Mouse (Mus musculus): ENCODE measurements around the gene Anxa1. TPM values are rescaled to one million over a fixed set of nuclear protein-coding genes. Genes with fewer than 3 reads are reported as not detected.
A peak's percentile ranks its signal among the peaks of the same experiment; 100 is the strongest.

Anxa1 gene
- polyA plus RNA-seq (2012; ENCODE audit: insufficient read depth, insufficient read length, missing spikeins): 54.0 and 119 TPM in 2 replicates

DNA sequence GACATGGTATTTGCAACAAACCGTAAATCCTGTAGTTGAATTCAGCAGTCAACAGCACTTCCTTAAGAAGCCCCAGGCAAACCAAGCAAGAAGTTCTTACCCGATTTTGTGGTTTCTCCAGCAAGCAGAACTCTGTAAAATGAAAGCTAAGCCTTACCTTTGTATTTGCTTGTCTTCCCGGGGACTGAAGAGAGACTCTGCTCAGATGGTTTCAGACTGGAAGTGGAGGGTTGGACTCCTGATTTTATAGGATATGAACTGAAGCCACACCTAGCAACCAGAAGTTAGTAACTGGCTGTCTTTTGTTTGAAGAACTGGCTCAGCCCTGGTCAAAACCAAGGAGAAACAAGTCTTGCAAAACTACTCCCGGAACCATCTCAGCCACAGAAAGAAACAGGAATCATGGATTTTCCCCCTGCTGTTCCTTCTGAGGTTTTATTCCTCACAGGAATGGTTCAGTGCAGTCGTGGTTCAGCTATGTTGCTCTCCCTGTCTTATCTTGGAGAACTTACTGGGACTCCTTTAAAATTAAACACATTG, at the start of gene Anxa1:
Anxa1 (minus strand) TSS at position 490 of the 540 bp plus-strand sequence.
- Histone ChIP-seq H3K4me3 (ENCODE audit: insufficient read depth, low read depth, low read length) (peak within 1 kb of the TSS; percentile 61), H3K27ac (replicated peaks; ENCODE audit: low read depth, low read length) (peak within 1 kb of the TSS; percentile 72), H3K4me1 (ENCODE audit: control insufficient read depth, insufficient read depth, insufficient read length, low read length) (no peaks in the 10 kb centered on the region)

DNA sequence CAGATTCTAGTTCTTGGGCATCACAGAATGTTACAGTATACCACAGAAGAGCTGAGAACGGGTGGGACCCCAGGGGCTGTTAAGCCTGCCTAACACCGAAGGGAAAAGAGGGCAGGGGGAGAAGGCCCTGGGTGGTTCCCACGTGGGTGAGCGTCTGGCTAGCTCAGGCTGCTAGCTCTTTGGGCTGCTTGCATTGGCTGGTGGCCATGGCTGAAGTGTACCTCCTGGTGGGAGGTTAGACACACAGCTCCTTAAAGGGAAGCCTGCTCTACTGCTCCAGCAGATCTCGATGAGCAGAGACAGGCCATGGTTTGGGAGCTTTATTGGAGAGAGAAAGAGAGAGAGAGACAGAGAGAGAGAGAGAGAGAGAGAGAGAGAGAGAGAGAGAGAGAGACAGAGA, 46.3 kb upstream of the Anxa1 start:
- Histone ChIP-seq H3K4me3 (ENCODE audit: insufficient read depth, low read depth, low read length) (no peak overlapping the region), H3K27ac (replicated peaks; ENCODE audit: low read depth, low read length) (no peak overlapping the region), H3K4me1 (ENCODE audit: control insufficient read depth, insufficient read depth, insufficient read length, low read length) (no peaks in the 10 kb centered on the region)

DNA sequence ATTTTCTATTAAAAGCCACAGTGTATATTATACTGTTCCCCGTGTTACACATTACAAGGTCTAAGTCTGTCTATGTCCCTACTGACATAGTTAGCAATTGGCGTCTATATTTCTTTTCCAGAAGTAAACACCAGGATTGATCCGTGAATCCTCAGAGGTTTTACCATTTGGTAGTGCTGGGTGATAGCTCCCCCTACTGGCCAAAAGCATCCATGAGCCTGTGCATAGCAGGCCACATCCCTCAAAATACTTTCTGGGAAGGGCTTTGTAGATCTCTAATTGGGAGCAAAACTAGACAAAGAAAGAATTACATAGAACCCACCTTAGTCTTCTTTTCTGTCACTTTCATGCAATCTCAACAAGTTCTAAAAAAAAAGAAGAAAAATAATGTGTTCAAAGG, 43.8 kb upstream of the Anxa1 start:
- Histone ChIP-seq H3K4me3 (ENCODE audit: insufficient read depth, low read depth, low read length) (no peak overlapping the region), H3K27ac (replicated peaks; ENCODE audit: low read depth, low read length) (no peak overlapping the region), H3K4me1 (ENCODE audit: control insufficient read depth, insufficient read depth, insufficient read length, low read length) (no peaks in the 10 kb centered on the region)

- no peaks in the 10 kb centered on the region for H3K4me1 ChIP-seq (ENCODE audit: control insufficient read depth, insufficient read depth, insufficient read length, low read length)
- no peak overlapping the region for H3K4me3 ChIP-seq (ENCODE audit: insufficient read depth, low read depth, low read length)
- H3K27ac ChIP-seq (replicated peaks; ENCODE audit: low read depth, low read length): no peak overlapping the region
These were observed 43.2 kb upstream of the Anxa1 start for GRCm38 (mm10) chr19:20433966-20434365.

DNA sequence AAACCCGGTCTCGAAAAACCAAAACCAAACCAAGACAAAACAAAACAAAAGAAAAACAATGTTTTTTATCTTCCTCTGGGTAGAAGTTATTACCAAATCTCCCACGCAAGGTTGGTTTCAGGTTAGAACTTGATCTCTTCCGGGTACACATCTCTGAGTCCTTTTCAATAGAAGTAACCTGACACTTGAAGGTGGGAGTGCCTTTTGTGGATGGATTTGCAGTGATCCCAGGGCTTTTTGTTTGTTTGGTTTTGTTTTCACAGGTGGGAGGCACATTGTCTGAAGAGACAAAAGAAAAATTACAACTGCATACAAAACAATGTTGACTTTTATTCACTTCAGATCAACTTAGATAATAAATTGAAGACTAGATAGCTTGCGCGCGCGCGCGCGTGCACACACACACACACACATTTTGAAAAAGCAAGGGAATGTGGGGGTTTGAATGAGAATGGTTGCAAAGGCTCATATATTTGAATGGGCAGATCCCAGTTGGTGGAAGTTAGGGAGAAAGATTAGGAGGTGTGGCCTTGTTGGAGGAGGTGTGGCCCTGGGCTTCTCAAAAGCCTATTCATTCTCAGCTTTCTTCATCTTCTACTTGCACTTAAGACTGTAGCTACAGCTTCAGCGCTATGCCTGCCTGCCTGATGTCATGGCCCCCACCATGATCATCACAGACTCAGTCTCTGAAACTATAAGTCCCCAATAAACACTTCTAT, 35.9 kb upstream of the Anxa1 start:
- no peak overlapping the region for H3K27ac ChIP-seq (replicated peaks; ENCODE audit: low read depth, low read length)
- H3K4me3 ChIP-seq (ENCODE audit: insufficient read depth, low read depth, low read length): no peak overlapping the region
- H3K4me1 ChIP-seq (ENCODE audit: control insufficient read depth, insufficient read depth, insufficient read length, low read length): no peaks in the 10 kb centered on the region

DNA sequence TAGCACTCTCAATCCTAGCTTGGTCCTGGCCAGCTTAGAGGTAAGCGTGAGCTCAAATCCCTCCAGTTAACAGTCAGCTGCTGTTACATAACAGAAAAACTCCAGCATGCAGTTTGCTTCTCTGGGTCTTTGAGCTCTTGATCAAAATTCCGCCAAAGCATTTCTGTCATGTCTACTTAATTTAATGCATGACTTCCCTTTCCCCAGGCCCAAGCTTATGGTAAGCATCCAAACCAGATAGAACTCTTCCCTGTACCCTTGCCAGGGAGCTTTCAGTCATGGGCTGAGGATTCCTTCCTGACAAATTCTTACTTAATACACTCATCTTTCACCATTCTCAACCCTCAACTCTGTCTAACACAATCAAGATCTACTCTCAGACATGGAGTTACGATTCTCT, 20.5 kb upstream of the Anxa1 start:
- Histone ChIP-seq H3K4me3 (ENCODE audit: insufficient read depth, low read depth, low read length) (no peak overlapping the region), H3K4me1 (ENCODE audit: control insufficient read depth, insufficient read depth, insufficient read length, low read length) (no peaks in the 10 kb centered on the region), H3K27ac (replicated peaks; ENCODE audit: low read depth, low read length) (no peak overlapping the region)

DNA sequence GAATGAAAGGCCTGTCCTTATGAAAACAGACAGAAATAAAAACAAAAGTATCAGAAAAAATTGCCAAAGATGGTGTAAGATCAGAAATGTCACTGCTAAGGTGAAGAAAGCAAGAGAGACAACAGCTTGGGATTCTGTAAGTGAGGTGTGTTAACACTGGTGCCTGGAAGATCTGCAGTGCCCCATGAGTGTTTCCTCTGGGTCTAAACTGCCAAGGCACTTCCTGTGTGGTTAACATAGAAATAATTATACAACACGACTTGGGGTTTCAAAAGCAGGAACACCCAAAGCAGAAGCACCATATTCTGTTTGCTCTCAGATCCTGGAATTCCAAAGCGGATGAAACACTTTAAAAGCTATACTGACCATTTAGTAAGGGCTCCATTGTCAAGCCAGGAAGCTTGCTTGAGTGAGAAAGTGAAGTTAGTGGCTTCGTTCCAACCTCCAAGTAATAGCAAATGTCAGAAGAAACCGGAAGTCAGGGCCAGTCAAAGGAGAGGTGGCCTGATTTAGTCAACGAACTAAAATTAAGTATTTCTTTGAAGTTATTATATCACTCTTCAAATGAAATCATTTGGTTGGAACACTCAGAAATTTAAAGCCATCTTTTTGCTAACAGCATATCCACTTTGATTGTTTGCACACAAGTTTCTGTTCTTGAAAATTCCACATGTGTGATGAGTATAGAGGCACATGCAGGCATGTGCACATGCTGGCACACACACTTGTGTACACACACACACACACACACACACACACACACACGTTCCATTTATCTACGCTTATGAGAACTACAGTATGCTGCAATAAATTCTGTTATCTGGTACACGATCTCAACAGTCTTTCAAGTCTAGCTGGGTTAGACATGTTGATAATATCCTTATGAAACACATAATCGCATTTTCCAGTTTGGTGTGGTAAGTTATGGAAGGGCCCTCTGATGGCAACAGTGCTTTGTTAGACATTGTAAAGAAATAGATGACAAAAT, 19.1 kb upstream of the Anxa1 start:
- H3K4me3 ChIP-seq (ENCODE audit: insufficient read depth, low read depth, low read length): no peak overlapping the region

GRCm38 (mm10) chr19:20406475-20406874, 15.7 kb upstream of the Anxa1 start:
- Histone ChIP-seq H3K4me1 (ENCODE audit: control insufficient read depth, insufficient read depth, insufficient read length, low read length) (no peaks in the 10 kb centered on the region), H3K27ac (replicated peaks; ENCODE audit: low read depth, low read length) (no peak overlapping the region), H3K4me3 (ENCODE audit: insufficient read depth, low read depth, low read length) (no peak overlapping the region)

More for the DNA sequence above, 19.1 kb upstream of the Anxa1 start:
- H3K4me1 ChIP-seq (ENCODE audit: control insufficient read depth, insufficient read depth, insufficient read length, low read length): no peaks in the 10 kb centered on the region
- no peak overlapping the region for H3K27ac ChIP-seq (replicated peaks; ENCODE audit: low read depth, low read length)

DNA sequence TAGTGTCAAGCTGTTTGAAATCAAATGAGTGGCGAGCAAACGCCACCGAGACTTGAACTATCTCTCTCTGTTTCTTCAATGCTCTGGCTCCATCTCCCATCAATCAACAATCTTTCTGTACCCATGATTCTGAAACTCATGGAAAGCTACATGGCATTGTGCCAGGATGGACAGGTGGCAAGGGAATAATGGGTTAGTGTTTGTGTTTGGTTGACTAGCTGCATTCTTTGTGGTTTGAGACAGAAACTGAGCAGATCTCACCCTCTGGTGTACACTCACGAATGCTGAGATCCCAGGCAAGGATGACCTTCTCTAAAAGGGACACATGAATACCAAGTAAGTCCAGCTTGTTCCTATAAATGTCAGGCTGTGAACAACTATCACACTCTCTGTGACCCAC, 14.3 kb upstream of the Anxa1 start:
- Histone ChIP-seq H3K27ac (replicated peaks; ENCODE audit: low read depth, low read length) (no peak overlapping the region), H3K4me1 (ENCODE audit: control insufficient read depth, insufficient read depth, insufficient read length, low read length) (no peaks in the 10 kb centered on the region), H3K4me3 (ENCODE audit: insufficient read depth, low read depth, low read length) (no peak overlapping the region)

- Histone ChIP-seq H3K27ac (replicated peaks; ENCODE audit: low read depth, low read length) (no peak overlapping the region), H3K4me3 (ENCODE audit: insufficient read depth, low read depth, low read length) (no peak overlapping the region), H3K4me1 (ENCODE audit: control insufficient read depth, insufficient read depth, insufficient read length, low read length) (no peaks in the 10 kb centered on the region)
These were observed 13.0 kb upstream of the Anxa1 start for GRCm38 (mm10) chr19:20403740-20404139.

DNA sequence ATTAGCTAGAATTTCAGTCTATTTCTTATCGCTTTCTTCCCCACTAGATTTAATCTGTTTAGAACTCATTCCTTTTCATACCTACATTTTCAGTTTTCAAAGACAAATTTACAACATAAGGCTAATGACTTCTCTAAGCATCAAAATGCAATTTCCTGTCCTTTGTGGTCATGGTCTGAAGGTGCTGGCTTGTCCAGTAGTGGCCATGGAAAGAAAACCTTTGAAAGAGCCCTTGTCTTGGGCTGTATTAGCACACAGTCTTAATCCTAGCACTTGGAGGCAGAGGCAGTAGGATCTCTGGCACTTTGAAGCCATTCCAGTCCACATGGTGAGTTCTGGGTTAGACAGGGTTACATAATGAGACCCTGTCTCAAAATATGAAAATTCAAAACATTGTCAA, 12.5 kb upstream of the Anxa1 start:
- Histone ChIP-seq H3K4me3 (ENCODE audit: insufficient read depth, low read depth, low read length) (no peak overlapping the region), H3K4me1 (ENCODE audit: control insufficient read depth, insufficient read depth, insufficient read length, low read length) (no peaks in the 10 kb centered on the region), H3K27ac (replicated peaks; ENCODE audit: low read depth, low read length) (no peak overlapping the region)

DNA sequence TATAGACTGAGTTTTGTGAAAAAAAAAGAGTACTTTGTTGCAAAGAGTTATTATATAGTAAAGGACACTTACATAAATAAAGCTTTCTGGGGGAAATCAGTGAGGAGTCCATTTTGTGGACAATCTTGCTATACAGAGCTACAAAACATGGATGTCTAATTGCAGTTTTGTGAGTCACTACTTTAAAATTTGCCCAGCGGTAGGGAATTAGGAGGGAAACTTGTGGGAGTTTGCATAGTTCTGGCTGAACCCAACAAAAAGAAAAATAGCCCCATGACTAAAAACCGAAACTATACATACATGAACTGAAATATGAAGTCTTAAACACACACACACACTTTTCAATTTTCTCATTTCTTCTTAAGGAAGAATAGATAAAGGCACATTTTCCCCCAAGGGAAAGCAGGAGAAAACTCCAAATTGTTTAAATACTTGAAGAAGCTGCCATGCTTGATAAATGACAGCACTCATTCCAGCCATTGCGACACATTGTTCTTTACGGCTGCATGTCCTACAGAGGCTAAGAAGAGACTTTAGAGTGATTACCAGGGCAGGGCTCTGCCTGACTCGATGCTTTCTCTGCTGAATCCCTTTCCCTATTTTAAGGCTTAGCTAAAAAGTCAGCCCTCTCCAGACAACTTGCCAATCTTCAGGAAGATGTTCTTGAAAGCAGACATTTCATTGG, 11.9 kb upstream of the Anxa1 start:
- Histone ChIP-seq H3K4me1 (ENCODE audit: control insufficient read depth, insufficient read depth, insufficient read length, low read length) (no peaks in the 10 kb centered on the region), H3K4me3 (ENCODE audit: insufficient read depth, low read depth, low read length) (no peak overlapping the region), H3K27ac (replicated peaks; ENCODE audit: low read depth, low read length) (no peak overlapping the region)

DNA sequence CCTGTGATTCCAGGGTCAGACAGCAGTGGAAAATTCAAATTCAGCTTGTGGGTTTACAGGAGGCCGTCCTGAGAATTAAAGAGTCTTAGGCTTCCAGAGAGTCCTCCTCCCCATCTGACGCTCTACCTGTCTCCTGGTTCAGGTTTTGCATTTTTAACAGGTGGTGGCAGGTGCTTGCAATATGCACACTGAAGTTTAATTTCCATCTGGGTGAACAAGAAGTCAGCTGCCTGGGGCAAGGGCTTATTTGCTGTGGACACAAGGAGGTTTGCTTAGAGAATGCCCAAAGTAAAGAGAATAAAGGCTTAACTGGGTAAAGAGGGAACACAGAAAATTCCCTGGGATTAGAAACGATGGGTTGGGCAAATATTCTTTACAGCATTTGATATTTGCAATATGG, 11.2 kb upstream of the Anxa1 start:
- Histone ChIP-seq H3K4me1 (ENCODE audit: control insufficient read depth, insufficient read depth, insufficient read length, low read length) (no peaks in the 10 kb centered on the region), H3K27ac (replicated peaks; ENCODE audit: low read depth, low read length) (no peak overlapping the region), H3K4me3 (ENCODE audit: insufficient read depth, low read depth, low read length) (no peak overlapping the region)

- Histone ChIP-seq H3K4me3 (ENCODE audit: insufficient read depth, low read depth, low read length) (no peak overlapping the region), H3K4me1 (ENCODE audit: control insufficient read depth, insufficient read depth, insufficient read length, low read length) (no peaks in the 10 kb centered on the region), H3K27ac (replicated peaks; ENCODE audit: low read depth, low read length) (no peak overlapping the region)
These were observed 8.4 kb upstream of the Anxa1 start for GRCm38 (mm10) chr19:20399187-20399586.

- Histone ChIP-seq H3K4me3 (ENCODE audit: insufficient read depth, low read depth, low read length) (no peak overlapping the region), H3K27ac (replicated peaks; ENCODE audit: low read depth, low read length) (no peak overlapping the region), H3K4me1 (ENCODE audit: control insufficient read depth, insufficient read depth, insufficient read length, low read length) (no peaks in the 10 kb centered on the region)
These were observed 6.3 kb upstream of the Anxa1 start for GRCm38 (mm10) chr19:20397092-20397491.
